Mouse (Mus musculus) CH12.LX (cell line): Measurements from ENCODE around the gene Sacm1l. TPM values are rescaled to one million over a fixed set of nuclear protein-coding genes. Genes with fewer than 3 reads are reported as not detected.

ENCODE experiments used
- DNase-seq: peaks from one replicate; pipeline ENCODE4 v3.0.0-alpha.2; 2013; ENCODE audit errors: extremely low read depth
- H3K27ac ChIP-seq: 2 replicates; pipeline ENCODE4 v1.5.1; 2012; ENCODE audit warnings: low read depth, mild to moderate bottlenecking, control low read depth, moderate library complexity; ENCODE audit not compliant: insufficient read depth
- H3K27me3 ChIP-seq: replicated peaks from 2 replicates; pipeline ENCODE3; 2012; ENCODE audit warnings: inconsistent platforms
- H3K36me3 ChIP-seq, 2 experiments: replicated peaks in 1 of 2; 2 replicates each; pipeline versions ENCODE3 to v1.6.1; 2012; ENCODE audit warnings: inconsistent platforms in 1 of 2, low read length in 1 of 2, mild to moderate bottlenecking in 1 of 2, mixed read lengths in 1 of 2, moderate library complexity in 1 of 2; ENCODE audit not compliant: control insufficient read depth in 1 of 2, insufficient read depth in 1 of 2
- H3K4me1 ChIP-seq, 2 experiments: 2 replicates each; pipeline ENCODE4 v1.6.1; 2012; ENCODE audit warnings: inconsistent platforms in 1 of 2, moderate library complexity in 1 of 2; ENCODE audit not compliant: insufficient read depth in 2 of 2, control insufficient read depth in 1 of 2
- H3K4me2 ChIP-seq: 2 replicates; pipeline ENCODE4 v1.6.1; 2012; ENCODE audit warnings: low read depth, mild to moderate bottlenecking, control low read depth; ENCODE audit not compliant: poor library complexity, insufficient read depth, severe bottlenecking
- H3K4me3 ChIP-seq, 3 experiments: fragments of 150-350 bp in 1 of 3; sonication (generic) in 1 of 3; replicated peaks in 1 of 3; 2 replicates each; pipeline versions ENCODE3 to v1.5.1; 2011 to 2012; ENCODE audit warnings: low read depth in 2 of 3, low read length in 2 of 3, mild to moderate bottlenecking in 2 of 3, moderate library complexity in 2 of 3, control low read depth in 1 of 3, improper control_type of control experiment in 1 of 3, inconsistent platforms in 1 of 3, mixed read lengths in 1 of 3; ENCODE audit not compliant: poor library complexity in 1 of 3
- H3K79me2 ChIP-seq: replicated peaks from 2 replicates; pipeline ENCODE4 v1.6.1; 2012; ENCODE audit warnings: mild to moderate bottlenecking, moderate library complexity; ENCODE audit not compliant: control insufficient read depth, poor library complexity, insufficient read depth, severe bottlenecking; ENCODE audit errors: extremely low read depth
- H3K9ac ChIP-seq: 2 replicates; pipeline ENCODE4 v1.6.1; 2012; ENCODE audit warnings: low read depth, mild to moderate bottlenecking, control low read depth, moderate library complexity; ENCODE audit not compliant: insufficient read depth
- H3K9me3 ChIP-seq: replicated peaks from 2 replicates; pipeline ENCODE3; 2012; ENCODE audit warnings: low read length, inconsistent platforms, mixed read lengths
- BHLHE40 ChIP-seq: IDR thresholded peaks from 2 replicates; pipeline ENCODE4 v1.6.1; 2011; ENCODE audit warnings: mild to moderate bottlenecking, low read depth, low read length, improper control_type of control experiment
- CTCF ChIP-seq, 2 experiments: IDR thresholded peaks in 1 of 2; conservative IDR thresholded peaks in 1 of 2; 2 replicates each; pipeline ENCODE4 v1.5.1; 2011 to 2012; ENCODE audit warnings: low read depth in 2 of 2, low read length in 2 of 2, improper control_type of control experiment in 1 of 2, inconsistent platforms in 1 of 2, mild to moderate bottlenecking in 1 of 2, moderate library complexity in 1 of 2
- EP300 ChIP-seq: IDR thresholded peaks from 2 replicates; pipeline ENCODE4 v1.6.1; 2011; ENCODE audit warnings: low read length, improper control_type of control experiment
- HCFC1 ChIP-seq: IDR thresholded peaks from 2 replicates; pipeline ENCODE4 v1.6.1; 2012; ENCODE audit warnings: low read depth, mild to moderate bottlenecking, inconsistent platforms, low read length, improper control_type of control experiment
- IRF4 ChIP-seq: IDR thresholded peaks from 2 replicates; pipeline ENCODE4 v1.6.1; 2014; ENCODE audit warnings: low read depth, mild to moderate bottlenecking, inconsistent platforms, low read length, improper control_type of control experiment
- MAX ChIP-seq: IDR thresholded peaks from 2 replicates; pipeline ENCODE4 v1.6.1; 2011; ENCODE audit warnings: low read length, improper control_type of control experiment
- MAZ ChIP-seq: IDR thresholded peaks from 2 replicates; pipeline ENCODE4 v1.6.1; 2012; ENCODE audit warnings: low read depth, mild to moderate bottlenecking, inconsistent platforms, low read length, improper control_type of control experiment, moderate library complexity
- MEF2A ChIP-seq: IDR thresholded peaks from 2 replicates; pipeline ENCODE4 v1.6.1; 2014; ENCODE audit warnings: low read depth, mild to moderate bottlenecking, inconsistent platforms, low read length, improper control_type of control experiment, borderline replicate concordance
- MXI1 ChIP-seq: IDR thresholded peaks from 2 replicates; pipeline ENCODE4 v1.6.1; 2011; ENCODE audit warnings: mild to moderate bottlenecking, low read depth, low read length, improper control_type of control experiment
- MYC ChIP-seq: IDR thresholded peaks from 2 replicates; pipeline ENCODE4 v1.6.1; 2011; ENCODE audit warnings: low read depth, mild to moderate bottlenecking, improper control_type of control experiment, low read length
- RAD21 ChIP-seq: IDR thresholded peaks from 2 replicates; pipeline ENCODE4 v1.6.1; 2011; ENCODE audit warnings: low read depth, mild to moderate bottlenecking, low read length, improper control_type of control experiment, moderate library complexity
- SIN3A ChIP-seq: IDR thresholded peaks from 2 replicates; pipeline ENCODE4 v1.6.1; 2012; ENCODE audit warnings: low read length, improper control_type of control experiment, inconsistent platforms
- SMC3 ChIP-seq: IDR thresholded peaks from 2 replicates; pipeline ENCODE4 v1.6.1; 2011; ENCODE audit warnings: low read depth, low read length, improper control_type of control experiment
- TBP ChIP-seq: conservative IDR thresholded peaks from 2 replicates; pipeline ENCODE4 v1.6.1; 2011; ENCODE audit warnings: low read depth, low read length, improper control_type of control experiment
- TCF12 ChIP-seq: IDR thresholded peaks from 2 replicates; pipeline ENCODE4 v1.6.1; 2014; ENCODE audit warnings: low read depth, mild to moderate bottlenecking, inconsistent platforms, low read length, improper control_type of control experiment
- USF2 ChIP-seq: conservative IDR thresholded peaks from 2 replicates; pipeline ENCODE4 v1.6.1; 2011; ENCODE audit warnings: low read depth, low read length, improper control_type of control experiment
- ZC3H11A ChIP-seq: IDR thresholded peaks from 2 replicates; pipeline ENCODE4 v1.6.1; 2012; ENCODE audit warnings: low read depth, mild to moderate bottlenecking, inconsistent platforms, low read length, improper control_type of control experiment
- ZNF384 ChIP-seq: IDR thresholded peaks from 2 replicates; pipeline ENCODE4 v1.6.1; 2012; ENCODE audit warnings: low read depth, low read length, improper control_type of control experiment, inconsistent platforms
- dilution Hi-C: fragments of 300-500 bp; cut with MboI; formaldehyde crosslinking; loops from 2 replicates; pipeline ENCODE4 v1.14.3; 2020; ENCODE audit warnings: low sequenced_read_pairs; ENCODE audit not compliant: extremely low pct_unique_long_range_greater_than_20kb, extremely low pct_ligation_motif_present
- in situ Hi-C: fragments of 300-500 bp; cut with MboI; formaldehyde crosslinking; loops from 3 replicates; pipeline ENCODE4 v1.14.3; 2019; ENCODE audit warnings: low sequenced_read_pairs, low pct_ligation_motif_present, low pct_unique_long_range_greater_than_20kb, mixed read lengths
- polyA plus RNA-seq: library from polyadenylated mRNA; unstranded; fragments of >175 nt; gene quantifications from 2 replicates; pipeline ENCODE4 v1.2.1, GENCODE M21; 2012; ENCODE audit warnings: low read depth; ENCODE audit not compliant: insufficient read length
- total RNA-seq, 2 experiments: library from RNA; depleted of rRNA; stranded (reverse); fragments of 300-350 nt in 1 of 2; fragments of >200 nt in 1 of 2; gene quantifications; 2 replicates each; pipeline ENCODE4 v1.2.3; 2012 to 2014

Sacm1l gene
- total and polyA plus RNA-seq, 3 experiments: 31.1 to 67.6 (median 37.4) TPM

GRCm38 (mm10) chr9:123525095-123525494 lies 4.5 kb upstream of the Sacm1l start:
- DNase-seq: peak; percentile 78
- peaks cover 7 to 27% of the 10 kb centered on the region in 2 experiments for H3K36me3 ChIP-seq
- in situ Hi-C loops (loop anchor here (5.0 to 10.0 kb wide), 2 partner anchors 63 to 270 kb away; no protein-coding TSS in a partner anchor), dilution Hi-C loops (no loop called here)
- no peaks in the 10 kb centered on the region for H3K9me3 ChIP-seq
- no peaks in the 10 kb centered on the region for H3K27me3 ChIP-seq
- peak; percentile 99 for TF ChIP-seq ZNF384
- peak; percentile 30; the same call in 1 of the 2 replicates for TF ChIP-seq ZC3H11A
- no peak for TF ChIP-seq TCF12
- 0 out of 2 replicates have a peak, but pooled peaks have one; percentile 16 for TF ChIP-seq MEF2A
- TF ChIP-seq IRF4: no peak
- TF ChIP-seq RAD21: peak; percentile 63
- TF ChIP-seq SMC3: peak; percentile 54
- peak; percentile 69 to 76 for TF ChIP-seq CTCF (conservative IDR thresholded peaks at IDR 0.05 in 1 of 2, IDR thresholded peaks at IDR 0.05 in 1 of 2; ENCODE audit: low read depth in 2 of 2, low read length in 2 of 2)
- TF ChIP-seq MAZ: 0 out of 2 replicates have a peak, but pooled peaks have one; percentile 14
- 0 out of 2 replicates have a peak, but pooled peaks have one; percentile 39 for TF ChIP-seq SIN3A
- H3K9ac ChIP-seq: no peak overlapping the region
- peaks cover 4% of the 10 kb centered on the region for H3K79me2 ChIP-seq
- peaks cover 6 to 22% of the 10 kb centered on the region in 2 experiments for H3K4me1 ChIP-seq
- no peak overlapping the region for H3K4me2 ChIP-seq
- no peak overlapping the region for H3K4me3 ChIP-seq
- no peak overlapping the region for H3K27ac ChIP-seq

GRCm38 (mm10) chr9:123526502-123526901 lies 3.1 kb upstream of the Sacm1l start:
- Histone ChIP-seq H3K9ac (peak overlapping the region; percentile 39; the same call in 1 of the 2 replicates), H3K4me3 (peak overlapping the region in 1 of 3 experiments; percentile 23), H3K27me3 (no peaks in the 10 kb centered on the region), H3K4me2 (peak overlapping the region; percentile 77), H3K27ac (peak overlapping the region; percentile 27), H3K4me1 (peaks cover 6 to 26% of the 10 kb centered on the region in 2 experiments), H3K9me3 (no peaks in the 10 kb centered on the region), H3K36me3 (peaks cover 0 to 16% of the 10 kb centered on the region in 2 experiments), H3K79me2 (peaks cover 16% of the 10 kb centered on the region)
- TF ChIP-seq MEF2A: peak; percentile 54; the same call in 1 of the 2 replicates
- peak; percentile 13; the same call in 1 of the 2 replicates for TF ChIP-seq USF2
- peak; percentile 42; the same call in 1 of the 2 replicates for TF ChIP-seq MXI1
- peak; percentile 53; the same call in 1 of the 2 replicates for TF ChIP-seq MYC
- TF ChIP-seq TBP: 0 out of 2 replicates have a peak, but pooled peaks have one; percentile 62
- TF ChIP-seq MAX: peak; percentile 64
- TF ChIP-seq HCFC1: no peak
- peak; percentile 81 for TF ChIP-seq BHLHE40
- no peak for TF ChIP-seq MAZ
- TF ChIP-seq IRF4: no peak
- 0 out of 2 replicates have a peak, but pooled peaks have one; percentile 8 for TF ChIP-seq EP300
- dilution Hi-C loops (no loop called here), in situ Hi-C loops (loop anchor here (5.0 to 10.0 kb wide), 2 partner anchors 64 to 272 kb away; no protein-coding TSS in a partner anchor)
- no peak for DNase-seq
